Mouse (Mus musculus) heart, embryonic 14.5 days (tissue): ENCODE measurements at regions not wholly inside any gene's neighbourhood (a gene's known extent, or its start where the extent isn't known, plus 50 kb on each side); places are given as distances from the start of the nearest gene placed in this dataset.

Experiments used
- ATAC-seq: fragments of 200-750 bp; cut with Nextera tagmentation; 2 replicates; pipeline ENCODE4 v1.8.0; 2017; ENCODE audit warnings: low read depth, moderate TSS enrichment; ENCODE audit not compliant: insufficient number of reproducible peaks, insufficient read depth, low FRiP score
- H3K27ac ChIP-seq, 2 experiments: fragments of 200-500 bp in 1 of 2; fragments of 300-500 bp in 1 of 2; sonication (generic) in 1 of 2; replicated peaks in 1 of 2; 2 replicates each; pipeline ENCODE4 v1.5.1; 2012 to 2014; ENCODE audit warnings: low read depth in 2 of 2, low read length in 2 of 2, control low read depth in 1 of 2, mild to moderate bottlenecking in 1 of 2, mixed read lengths in 1 of 2; ENCODE audit not compliant: control insufficient read depth in 1 of 2, insufficient read depth in 1 of 2
- H3K27me3 ChIP-seq: fragments of 300-500 bp; sonication (generic); 2 replicates; pipeline ENCODE4 v1.6.1; 2014; ENCODE audit warnings: mild to moderate bottlenecking, low read length, control low read depth; ENCODE audit not compliant: control insufficient read depth, insufficient read depth
- H3K36me3 ChIP-seq: fragments of 300-500 bp; sonication (generic); 2 replicates; pipeline ENCODE4 v1.6.1; 2014; ENCODE audit warnings: mild to moderate bottlenecking, control low read depth, low read length, mixed read lengths; ENCODE audit not compliant: control insufficient read depth, insufficient read depth
- H3K4me1 ChIP-seq, 2 experiments: fragments of 200-500 bp in 1 of 2; fragments of 300-500 bp in 1 of 2; sonication (generic) in 1 of 2; 2 replicates each; pipeline ENCODE4 v1.6.1; 2012 to 2014; ENCODE audit warnings: low read length in 2 of 2, control low read depth in 1 of 2, mixed read lengths in 1 of 2; ENCODE audit not compliant: control insufficient read depth in 2 of 2, insufficient read depth in 2 of 2
- H3K4me2 ChIP-seq: fragments of 300-500 bp; sonication (generic); 2 replicates; pipeline ENCODE4 v1.6.1; 2014; ENCODE audit warnings: mild to moderate bottlenecking, low read length
- H3K4me3 ChIP-seq, 2 experiments: fragments of 200-500 bp in 1 of 2; fragments of 300-500 bp in 1 of 2; sonication (generic) in 1 of 2; 2 replicates each; pipeline ENCODE4 v1.5.1; 2012 to 2014; ENCODE audit warnings: low read length in 2 of 2, mild to moderate bottlenecking in 2 of 2, control low read depth in 1 of 2, low read depth in 1 of 2, moderate library complexity in 1 of 2; ENCODE audit not compliant: control insufficient read depth in 1 of 2, insufficient read depth in 1 of 2
- H3K9ac ChIP-seq: fragments of 300-500 bp; sonication (generic); 2 replicates; pipeline ENCODE4 v1.6.1; 2014; ENCODE audit warnings: mild to moderate bottlenecking, low read length
- H3K9me3 ChIP-seq: fragments of 300-500 bp; sonication (generic); 2 replicates; pipeline ENCODE4 v1.6.1; 2016; ENCODE audit warnings: low read length, control low read depth; ENCODE audit not compliant: control insufficient read depth
- WGBS: fragments of 180-500 bp; shearing (Covaris S2); extraction: QIAGEN DNeasy Blood & Tissue Kit; methylation state at CpG from one replicate; pipeline ENCODE4 v1.1.7; 2014; 5-methylcytosine and 5-hydroxymethylcytosine counted together

- no peak for ATAC-seq
- no peak overlapping the region for H3K9ac ChIP-seq
- H3K4me1 ChIP-seq, result peaks cover 17 to 24% of the 10 kb centered on the region in 2 experiments
- no peak overlapping the region for H3K27ac ChIP-seq
- no peaks in the 10 kb centered on the region for H3K27me3 ChIP-seq
- H3K9me3 ChIP-seq, result no peaks in the 10 kb centered on the region
- no peaks in the 10 kb centered on the region for H3K36me3 ChIP-seq
- no peak overlapping the region for H3K4me3 ChIP-seq
- H3K4me2 ChIP-seq, result no peak overlapping the region
- WGBS, result 81% methylated on average over 4 of the region's 4 CpGs
These were observed 65.6 kb upstream of the Bach2 start for GRCm38 (mm10) chr4:32172992-32173391.

- H3K4me2 ChIP-seq, result no peak overlapping the region
- H3K4me1 ChIP-seq, result peaks cover 20 to 27% of the 10 kb centered on the region in 2 experiments
- H3K27me3 ChIP-seq, result no peaks in the 10 kb centered on the region
- H3K36me3 ChIP-seq, result no peaks in the 10 kb centered on the region
- ATAC-seq, result no peak
- no peak overlapping the region for H3K27ac ChIP-seq
- no peaks in the 10 kb centered on the region for H3K9me3 ChIP-seq
- no peak overlapping the region for H3K9ac ChIP-seq
- 62% methylated on average over 7 of the region's 7 CpGs for WGBS
- H3K4me3 ChIP-seq, result no peak overlapping the region
These were observed 63.8 kb upstream of the Bach2 start for GRCm38 (mm10) chr4:32174771-32175170.

GRCm38 (mm10) chr4:32175231-32175630 lies 63.4 kb upstream of the Bach2 start:
- no peak overlapping the region for H3K4me3 ChIP-seq
- no peaks in the 10 kb centered on the region for H3K36me3 ChIP-seq
- H3K4me1 ChIP-seq, result peaks cover 20 to 23% of the 10 kb centered on the region in 2 experiments
- no peak overlapping the region for H3K4me2 ChIP-seq
- WGBS, result 54% methylated on average over 7 of the region's 7 CpGs
- H3K9me3 ChIP-seq, result no peaks in the 10 kb centered on the region
- no peak overlapping the region for H3K27ac ChIP-seq
- no peak overlapping the region for H3K9ac ChIP-seq
- ATAC-seq, result no peak
- no peaks in the 10 kb centered on the region for H3K27me3 ChIP-seq

- no peak overlapping the region for H3K4me2 ChIP-seq
- peaks cover 15 to 16% of the 10 kb centered on the region in 2 experiments for H3K4me1 ChIP-seq
- H3K27me3 ChIP-seq, result no peaks in the 10 kb centered on the region
- 90% methylated on average over 6 of the region's 6 CpGs for WGBS
- no peak for ATAC-seq
- no peaks in the 10 kb centered on the region for H3K9me3 ChIP-seq
- no peaks in the 10 kb centered on the region for H3K36me3 ChIP-seq
- H3K4me3 ChIP-seq, result no peak overlapping the region
- H3K27ac ChIP-seq, result no peak overlapping the region
- no peak overlapping the region for H3K9ac ChIP-seq
These were observed 62.7 kb upstream of the Bach2 start for GRCm38 (mm10) chr4:32175853-32176448.

- no peaks in the 10 kb centered on the region for H3K27me3 ChIP-seq
- H3K36me3 ChIP-seq, result no peaks in the 10 kb centered on the region
- 71% methylated on average over 4 of the region's 4 CpGs for WGBS
- no peak overlapping the region for H3K9ac ChIP-seq
- no peak for ATAC-seq
- no peak overlapping the region for H3K27ac ChIP-seq
- no peak overlapping the region for H3K4me3 ChIP-seq
- H3K4me1 ChIP-seq, result peaks cover 13% of the 10 kb centered on the region in 2 experiments
- no peak overlapping the region for H3K4me2 ChIP-seq
- no peaks in the 10 kb centered on the region for H3K9me3 ChIP-seq
These were observed 62.0 kb upstream of the Bach2 start for GRCm38 (mm10) chr4:32176449-32177135.

- 58% methylated on average over 7 of the region's 7 CpGs for WGBS
- Histone ChIP-seq H3K4me2 (no peak overlapping the region), H3K36me3 (no peaks in the 10 kb centered on the region), H3K27ac (no peak overlapping the region), H3K27me3 (no peaks in the 10 kb centered on the region), H3K4me3 (no peak overlapping the region), H3K9ac (no peak overlapping the region), H3K4me1 (peaks cover 13% of the 10 kb centered on the region in 2 experiments), H3K9me3 (no peaks in the 10 kb centered on the region)
- ATAC-seq, result no peak
These were observed 60.5 kb upstream of the Bach2 start for GRCm38 (mm10) chr4:32177933-32178639.

- no peak overlapping the region for H3K9ac ChIP-seq
- peaks cover 10 to 13% of the 10 kb centered on the region in 2 experiments for H3K4me1 ChIP-seq
- WGBS, result 37% methylated on average over 8 of the region's 8 CpGs
- peak overlapping the region; percentile 24 for H3K4me2 ChIP-seq
- no peaks in the 10 kb centered on the region for H3K9me3 ChIP-seq
- H3K27ac ChIP-seq, result peak overlapping the region; percentile 19 to 24; a peak in 3 of 4 replicates
- no peak overlapping the region for H3K4me3 ChIP-seq
- H3K36me3 ChIP-seq, result no peaks in the 10 kb centered on the region
- no peaks in the 10 kb centered on the region for H3K27me3 ChIP-seq
- peak; percentile 73 for ATAC-seq
These were observed 58.8 kb upstream of the Bach2 start for GRCm38 (mm10) chr4:32179707-32180241.
